Mouse (Mus musculus) left cerebral cortex, adult 9 months (tissue): ENCODE data around the gene Ric8b.

ENCODE experiments used
- DNase-seq, 2 experiments: peaks; one replicate each; pipeline ENCODE4 v3.0.0; 2022; ENCODE audit warnings: low spot score in 2 of 2

Ric8b gene

DNA sequence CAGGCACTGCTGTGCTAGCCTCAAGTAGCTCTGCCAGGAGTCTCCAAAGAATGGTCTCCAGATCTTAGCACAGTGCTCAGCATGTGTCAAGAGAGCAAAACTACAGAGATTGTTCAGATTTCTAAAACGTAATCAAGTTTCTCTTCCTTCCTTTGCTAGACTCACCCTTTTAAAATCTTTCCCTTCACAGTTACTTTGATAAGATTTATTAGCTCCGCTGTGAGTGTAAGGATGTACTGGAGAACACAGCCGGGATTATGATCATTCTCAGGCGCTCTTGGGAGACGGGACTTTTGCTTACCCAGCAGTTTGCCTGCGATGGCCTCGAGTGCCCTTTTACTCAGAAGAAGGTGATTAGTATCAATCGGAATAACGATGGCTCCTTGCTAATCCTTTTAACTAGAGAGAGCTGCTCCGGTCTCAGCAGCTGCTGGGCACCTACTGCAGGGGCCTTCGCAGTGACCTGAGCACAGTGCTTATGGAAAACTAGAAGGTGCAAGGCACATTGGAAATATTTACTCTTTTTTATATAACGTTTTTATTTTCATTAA is 43.0 kb downstream of the Ric8b start:
- DNase-seq = no peak

DNA sequence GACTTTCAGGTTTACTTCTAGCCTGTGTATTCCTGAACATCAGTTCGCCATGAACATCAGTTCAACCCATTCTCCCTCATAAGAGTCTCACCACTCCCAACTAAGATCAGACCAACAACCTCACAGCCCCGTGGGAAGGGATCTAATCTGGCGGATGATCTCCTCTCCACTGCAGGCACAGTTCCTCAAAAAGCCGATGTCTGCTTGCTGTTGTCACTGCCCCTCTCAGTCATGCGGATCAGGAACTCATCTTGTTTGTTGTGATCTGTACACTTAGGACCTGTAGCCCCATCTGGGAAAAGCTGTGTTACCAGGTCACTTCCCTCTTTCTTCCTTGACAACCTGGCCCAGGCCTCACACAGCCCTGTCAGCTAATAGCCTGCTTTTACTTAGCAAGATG is 45.7 kb downstream of the Ric8b start:
- no peak for DNase-seq

DNA sequence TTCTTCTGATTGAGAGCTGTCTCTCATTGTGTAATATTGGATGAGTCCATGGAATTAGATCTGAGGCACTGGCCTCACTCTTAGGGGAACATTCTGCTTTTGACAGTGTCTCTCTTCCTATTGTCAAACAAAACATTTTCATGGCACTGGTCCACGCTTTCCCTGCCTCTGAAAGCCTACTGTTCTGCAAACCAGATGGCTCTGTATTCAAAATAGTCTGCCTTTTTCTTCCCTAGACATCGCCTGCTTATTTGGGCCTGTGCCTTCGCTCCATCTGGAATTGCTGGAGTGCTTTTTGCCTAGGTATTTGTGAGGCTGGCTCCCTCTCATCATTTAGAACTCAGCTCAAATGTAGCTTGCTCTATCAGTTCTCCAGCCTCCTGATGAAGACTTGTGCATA is 46.3 kb downstream of the Ric8b start:
- peak; percentile 68 to 85 for DNase-seq

DNA sequence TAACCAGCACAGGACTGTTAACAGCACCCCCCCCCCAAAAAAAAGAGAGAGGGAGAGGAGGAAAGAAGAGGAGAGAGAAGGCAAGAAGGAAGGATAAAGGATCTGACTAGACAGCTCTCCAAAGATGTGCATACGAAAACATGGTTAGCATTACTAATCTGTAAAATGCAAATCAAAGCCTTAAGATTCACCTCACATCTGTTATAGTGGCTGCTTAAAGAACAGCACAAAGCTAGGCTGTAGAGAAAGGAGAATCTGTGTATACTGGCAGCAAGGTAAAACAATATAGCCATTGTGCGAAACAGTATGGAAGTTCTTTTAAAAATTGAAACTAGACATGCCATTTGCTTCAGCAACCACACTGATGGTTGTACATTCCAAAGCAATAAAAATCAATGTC is 49.1 kb downstream of the Ric8b start:
- DNase-seq = no peak

DNA sequence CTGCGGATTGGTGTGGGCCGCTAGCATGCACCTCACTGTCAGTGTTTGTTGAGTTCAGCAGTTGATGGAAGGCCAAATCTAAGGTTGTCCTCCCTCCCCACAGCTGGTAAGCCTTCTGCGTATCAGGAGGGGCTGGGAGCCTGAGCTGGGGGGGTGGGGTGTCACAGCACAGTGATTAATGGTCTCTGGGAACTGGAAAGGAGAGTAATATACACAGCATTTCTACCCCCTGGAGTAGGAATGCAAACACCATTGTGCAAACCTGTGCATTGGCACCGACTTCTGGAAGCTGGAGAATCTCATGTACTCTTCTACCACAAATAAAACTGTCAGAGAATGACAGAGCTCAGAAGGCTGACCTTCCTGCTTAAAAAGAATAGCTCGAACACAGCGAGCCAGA is 50.2 kb downstream of the Ric8b start:
- no peak for DNase-seq

DNA sequence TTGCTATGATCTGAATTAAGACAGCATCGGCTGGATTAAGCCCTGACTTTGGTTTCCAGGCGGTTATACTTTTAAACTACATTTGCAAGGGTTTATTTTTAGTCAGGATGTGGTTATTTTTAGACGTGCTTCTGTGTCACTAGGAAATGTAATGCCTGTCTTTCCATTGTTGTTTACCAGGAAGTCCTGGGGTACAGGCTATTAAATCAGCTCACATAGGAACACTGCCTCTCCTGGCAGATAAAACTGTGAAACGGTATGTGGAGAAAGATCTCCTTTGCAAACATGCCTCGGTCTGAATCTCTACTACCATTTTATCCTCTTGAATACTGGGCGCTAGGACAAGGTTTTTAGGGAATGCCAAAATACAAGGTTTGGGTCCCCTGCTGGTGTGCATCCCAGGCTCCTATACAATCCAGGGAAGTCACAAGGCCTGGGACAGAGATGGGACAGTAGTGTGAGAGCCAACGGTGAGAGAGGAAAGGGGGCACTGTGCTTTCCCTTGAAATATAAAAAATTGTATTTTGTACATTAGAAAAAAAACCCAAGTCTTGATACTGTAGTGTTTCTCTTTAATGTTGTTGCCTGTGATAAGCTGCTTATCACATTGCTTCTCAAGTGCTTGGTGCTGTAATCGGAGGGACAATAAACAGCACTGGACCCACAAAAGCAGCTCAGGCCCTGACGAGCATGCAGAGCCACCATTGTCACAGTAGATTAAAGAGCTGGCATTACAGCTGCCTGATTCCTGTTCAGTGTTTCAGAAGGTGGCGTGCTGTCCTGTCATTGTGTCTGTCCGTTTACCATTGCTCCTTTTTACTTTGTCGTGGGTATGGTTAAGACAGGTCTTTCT is 51.7 kb downstream of the Ric8b start:
- DNase-seq = no peak

DNA sequence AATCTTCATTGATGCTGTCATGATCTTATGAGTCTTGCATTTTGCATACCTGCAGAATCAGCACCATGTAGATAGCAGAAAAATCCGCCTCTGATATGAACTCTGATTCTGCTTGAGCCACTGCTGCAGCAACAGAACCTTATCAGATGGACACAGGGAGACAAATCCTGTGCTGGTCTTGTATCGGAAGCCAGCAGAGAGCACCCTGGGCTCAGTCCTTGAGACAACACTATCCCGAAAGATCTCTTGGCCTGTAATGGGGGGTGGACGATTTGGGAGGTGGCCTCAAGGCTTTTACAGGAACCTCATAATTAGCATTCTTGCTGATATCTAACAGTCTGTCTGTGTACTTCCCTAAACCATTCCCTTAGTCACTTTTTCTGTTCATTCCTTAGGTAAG is 57.8 kb downstream of the Ric8b start:
- DNase-seq = no peak

DNA sequence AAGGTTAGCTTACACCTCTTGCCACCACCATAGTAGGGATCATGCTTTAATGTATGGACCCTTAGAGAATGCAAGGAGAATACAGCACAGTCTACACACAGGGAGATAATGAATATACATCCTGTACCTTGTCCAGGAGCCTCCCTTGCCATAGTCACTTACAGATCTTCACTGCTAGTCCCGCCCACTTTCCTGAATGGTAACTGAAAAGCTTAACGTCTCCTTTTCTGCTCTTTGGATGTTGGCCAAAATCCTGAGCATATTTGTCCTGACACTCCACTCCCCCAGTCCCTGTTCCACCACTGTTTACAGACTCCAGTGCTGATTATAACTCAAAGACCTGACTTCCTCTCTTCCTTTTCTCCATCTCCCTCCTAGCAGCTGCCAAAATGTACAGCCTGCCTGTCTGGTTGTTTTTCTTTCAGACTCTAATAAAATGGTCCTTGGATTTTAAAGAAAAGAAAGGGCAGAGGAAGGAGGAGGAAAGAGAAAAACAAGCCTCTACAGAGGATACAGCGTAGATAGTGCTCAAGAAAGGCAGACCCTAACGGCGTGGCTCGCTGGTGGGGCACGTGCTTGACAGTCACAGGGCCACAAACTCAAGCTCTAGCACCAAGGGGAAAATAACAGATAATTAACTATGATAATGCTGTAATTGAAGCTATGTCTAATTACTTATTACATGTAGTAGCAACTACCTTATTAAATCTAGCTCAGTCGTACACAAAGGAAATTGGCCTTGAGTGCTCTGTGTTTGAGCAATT is 59.4 kb downstream of the Ric8b start:
- DNase-seq = no peak

DNA sequence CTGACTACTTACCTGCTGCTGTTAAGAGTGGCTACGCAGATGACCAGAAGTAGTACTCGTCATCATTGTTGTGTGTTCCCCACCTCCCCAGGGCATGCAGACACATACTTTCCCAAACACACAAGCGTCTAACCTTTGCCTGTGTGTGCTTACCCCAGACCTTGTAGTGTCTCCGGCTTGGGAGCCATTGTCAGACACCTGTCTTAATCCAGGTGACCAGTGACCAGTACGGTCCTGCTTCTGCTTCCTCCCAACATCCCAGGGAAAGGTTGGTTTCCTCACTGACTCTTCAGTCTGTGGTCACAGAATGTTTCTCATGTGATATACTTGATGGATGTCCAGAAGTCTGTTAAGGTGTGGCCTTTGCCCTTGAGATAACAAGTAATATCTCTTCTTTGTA is 62.9 kb downstream of the Ric8b start:
- no peak for DNase-seq

DNA sequence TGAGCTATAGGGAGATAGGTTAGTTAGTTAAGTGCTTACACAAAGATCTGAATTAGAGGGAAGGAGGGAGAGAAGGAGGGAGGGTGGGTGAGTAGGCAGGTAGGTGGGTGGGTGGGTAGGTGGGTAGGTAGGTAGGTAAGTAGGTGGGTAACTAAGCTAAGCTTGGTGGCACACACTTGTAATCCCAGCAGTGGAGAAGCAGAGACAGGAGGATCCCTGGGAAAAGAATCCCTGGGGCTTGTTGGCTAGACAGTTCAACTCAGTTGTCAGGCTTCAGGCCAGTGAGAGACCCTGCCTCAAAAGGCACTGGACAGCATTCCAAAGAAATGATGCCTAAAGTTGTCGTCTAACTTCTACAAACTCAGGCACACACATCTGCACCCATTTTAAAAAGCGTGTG is 64.0 kb downstream of the Ric8b start:
- DNase-seq = no peak

DNA sequence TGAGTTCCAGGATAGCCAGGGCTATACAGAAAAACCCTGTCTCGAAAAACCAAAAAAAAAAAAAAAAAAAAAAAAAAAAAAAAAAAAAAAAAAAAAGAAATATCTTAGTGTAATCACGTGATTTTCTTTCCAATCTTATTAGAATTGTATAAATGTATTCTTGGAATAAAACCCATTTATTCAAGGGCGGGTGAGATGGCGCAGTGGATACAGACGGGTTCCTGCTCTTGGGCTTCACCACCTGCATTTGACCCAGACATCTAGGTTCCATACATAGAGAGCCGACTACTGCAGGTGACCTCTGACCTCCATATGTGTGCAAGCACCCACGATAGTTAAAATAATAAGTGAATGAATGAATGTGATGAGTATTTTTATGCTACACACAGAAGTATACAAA is 65.3 kb downstream of the Ric8b start:
- no peak for DNase-seq

DNA sequence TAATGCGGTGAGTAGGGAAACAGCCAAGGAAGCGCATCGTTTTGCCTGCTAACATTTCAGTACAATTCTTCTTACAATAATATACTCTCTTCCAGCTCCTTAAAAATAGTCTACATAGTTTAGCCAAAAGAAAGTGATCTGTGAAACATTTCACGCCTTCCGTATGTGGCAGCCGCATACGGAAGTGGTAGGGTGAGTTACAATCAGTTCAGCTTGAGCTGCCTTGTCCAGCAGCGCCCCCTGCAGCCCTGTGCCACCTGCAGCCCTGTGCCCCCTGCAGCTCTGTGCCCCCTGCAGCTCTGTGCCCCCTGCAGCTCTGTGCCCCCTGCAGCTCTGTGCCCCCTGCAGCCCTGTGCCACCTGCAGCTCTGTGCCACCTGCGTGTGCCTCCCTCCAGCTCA is 68.5 kb downstream of the Ric8b start:
- DNase-seq = peak in 1 of 2 experiments; percentile 45

DNA sequence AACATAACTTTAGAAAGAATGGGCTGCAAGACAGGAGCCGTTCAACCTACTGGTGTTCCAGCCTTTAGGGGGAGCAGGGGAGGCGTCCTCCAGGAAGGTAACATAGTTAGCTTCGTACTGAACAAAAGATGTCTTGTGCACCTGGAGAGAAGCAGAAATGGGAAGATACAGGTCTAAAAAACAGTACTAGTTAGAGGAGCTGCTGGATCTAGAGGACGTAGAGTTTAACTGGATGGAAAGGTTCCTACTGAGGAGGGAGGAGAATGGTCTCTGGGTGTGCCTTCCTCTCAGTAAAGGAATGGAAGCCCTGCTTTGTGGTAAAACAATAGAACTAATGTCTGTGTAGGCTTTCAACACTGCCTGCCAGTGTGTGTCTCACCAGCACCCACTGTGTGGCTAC is 70.2 kb downstream of the Ric8b start:
- no peak for DNase-seq

DNA sequence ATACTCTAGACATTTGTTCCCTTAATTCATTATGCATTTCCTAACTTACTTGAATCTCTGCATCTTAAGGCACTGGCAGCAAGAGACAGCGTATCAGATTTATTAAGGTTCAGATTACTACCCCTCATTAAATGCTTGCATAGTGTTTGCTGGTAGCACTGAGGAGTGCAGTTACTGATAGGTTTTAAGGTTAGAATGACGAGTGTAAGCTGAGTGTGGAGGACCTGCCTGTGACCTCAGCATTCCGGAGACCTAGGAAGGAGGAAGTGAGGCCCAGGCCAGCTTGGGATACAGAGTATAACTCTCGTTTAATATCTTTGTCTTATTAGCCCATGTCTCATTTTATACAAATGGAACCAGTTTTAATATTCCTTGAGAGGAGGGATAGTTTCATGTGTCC is 71.2 kb downstream of the Ric8b start:
- no peak for DNase-seq

DNA sequence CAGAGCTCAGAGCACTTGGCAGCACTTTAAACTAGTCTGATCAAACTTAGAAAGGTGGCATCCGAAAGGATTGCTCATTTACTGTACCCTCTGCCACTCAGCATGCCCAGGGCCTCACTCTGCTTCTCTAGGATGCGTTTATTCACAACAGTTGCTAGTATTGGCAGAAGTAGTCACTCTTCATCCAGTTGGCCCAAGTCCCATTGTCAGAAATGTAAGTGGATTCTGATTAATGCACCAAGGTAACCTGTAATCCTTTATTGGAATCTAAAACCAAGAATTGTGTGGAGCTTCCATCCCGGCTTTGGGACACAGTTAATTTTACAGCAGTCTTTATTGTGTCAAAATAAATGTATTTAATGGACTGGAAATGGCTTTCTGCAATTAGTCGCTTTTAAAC is 76.9 kb downstream of the Ric8b start:
- DNase-seq = no peak

DNA sequence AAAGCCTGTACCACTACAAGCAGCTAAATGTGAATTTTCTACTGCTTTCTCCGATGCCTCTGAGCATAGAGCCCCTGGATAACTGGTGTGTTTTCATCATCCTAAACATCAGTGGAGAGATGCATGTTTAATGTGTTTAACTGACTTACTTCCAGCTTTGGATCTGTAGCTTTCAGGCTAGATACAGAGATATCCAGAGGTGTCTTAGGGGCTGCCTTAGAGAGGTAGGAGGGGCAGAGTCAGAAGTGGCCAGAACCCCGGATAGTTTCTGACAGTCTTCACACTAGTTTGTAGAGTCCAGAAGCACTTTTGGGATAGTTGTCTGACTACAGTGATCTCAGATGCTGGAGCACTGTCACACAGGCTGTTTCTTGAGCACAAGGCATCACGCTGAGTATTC is 77.6 kb downstream of the Ric8b start:
- no peak for DNase-seq

DNA sequence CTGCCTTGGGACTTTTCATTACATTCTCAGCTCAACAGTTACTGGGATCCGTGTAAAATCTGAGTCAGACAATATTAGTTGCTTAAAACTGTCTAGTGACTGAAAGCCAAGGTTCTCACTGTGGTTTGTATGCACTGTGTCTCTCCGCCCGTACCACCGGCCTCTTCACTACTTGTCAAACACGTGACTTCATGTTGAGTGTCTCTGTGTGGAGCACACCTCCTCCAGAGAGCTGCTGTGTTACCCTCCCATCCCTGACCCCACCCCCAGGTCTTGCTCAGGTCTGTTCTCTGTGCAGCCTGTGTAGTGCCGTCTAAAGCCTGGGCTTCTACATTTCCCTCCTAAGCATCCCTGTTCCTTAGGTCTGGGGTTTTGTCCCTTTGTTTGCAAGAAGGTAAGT is 79.0 kb downstream of the Ric8b start:
- DNase-seq = no peak

DNA sequence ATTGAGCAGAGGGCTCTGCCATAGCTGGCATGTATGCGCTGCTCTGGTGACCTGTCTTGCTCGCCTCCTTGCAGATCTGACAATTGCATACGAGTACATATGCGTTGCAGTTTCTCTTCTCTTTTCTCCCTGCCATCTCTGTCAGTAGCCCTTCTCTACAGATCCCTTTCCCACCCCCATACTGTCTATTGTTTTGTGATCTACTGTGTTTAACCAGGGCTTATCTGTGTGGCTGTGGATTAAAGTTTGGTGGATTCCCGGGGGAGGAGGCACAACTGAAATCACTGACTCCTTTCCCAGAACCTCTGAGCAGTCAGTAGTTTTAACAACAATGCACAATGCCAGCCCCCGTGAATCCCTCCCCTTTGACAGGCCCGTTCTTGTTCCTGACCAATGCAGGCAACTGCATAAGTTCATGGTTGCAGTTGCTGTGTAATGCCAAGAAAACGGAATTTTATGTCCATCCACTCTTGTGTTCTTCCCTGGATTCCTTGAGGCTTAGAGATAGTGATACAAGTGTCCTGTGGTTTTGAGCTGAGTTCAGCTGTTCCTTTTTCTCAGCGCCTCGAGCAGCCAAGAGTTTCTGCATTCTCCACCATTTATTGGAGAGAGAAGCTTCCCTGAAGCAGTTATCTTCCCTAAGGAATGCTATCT is 80.3 kb downstream of the Ric8b start:
- DNase-seq = no peak

DNA sequence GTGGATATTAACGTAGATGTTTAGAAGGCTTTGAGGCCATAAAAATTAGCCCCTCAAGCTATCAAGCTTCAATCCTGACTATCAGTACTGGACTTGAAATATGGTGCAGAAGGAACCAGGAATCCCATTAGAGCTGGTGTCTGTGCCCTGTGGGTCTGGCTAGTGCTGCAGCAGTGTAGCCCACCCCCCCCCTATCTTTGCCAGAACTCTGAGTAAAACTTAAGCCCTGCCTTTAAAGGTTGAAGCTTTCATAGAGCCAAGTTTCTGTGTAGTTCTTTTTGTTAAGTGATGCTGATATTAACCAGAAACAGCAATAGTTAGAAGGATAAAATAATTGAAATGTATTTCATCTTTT is 80.8 kb downstream of the Ric8b start:
- DNase-seq = no peak

DNA sequence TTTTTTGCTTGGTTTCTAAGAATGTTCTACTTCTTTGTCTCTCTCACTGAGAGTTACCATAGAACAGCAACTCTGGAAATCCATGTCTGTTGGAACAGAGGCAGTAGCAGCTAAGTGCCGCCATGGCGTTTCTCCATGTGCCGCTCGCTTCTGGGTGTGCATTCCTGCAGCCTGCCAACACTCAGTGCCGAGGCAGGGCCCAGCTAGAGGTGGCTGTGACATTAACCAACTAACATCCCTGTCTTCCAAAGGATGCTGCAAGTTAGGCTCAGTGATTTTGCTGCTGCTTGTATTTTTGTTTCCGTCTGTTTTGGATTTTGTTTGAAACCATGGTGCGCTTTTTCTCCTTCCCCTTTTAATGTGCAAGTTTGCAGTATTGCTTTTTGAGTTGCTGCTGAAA is 84.5 kb downstream of the Ric8b start:
- DNase-seq = no peak

DNA sequence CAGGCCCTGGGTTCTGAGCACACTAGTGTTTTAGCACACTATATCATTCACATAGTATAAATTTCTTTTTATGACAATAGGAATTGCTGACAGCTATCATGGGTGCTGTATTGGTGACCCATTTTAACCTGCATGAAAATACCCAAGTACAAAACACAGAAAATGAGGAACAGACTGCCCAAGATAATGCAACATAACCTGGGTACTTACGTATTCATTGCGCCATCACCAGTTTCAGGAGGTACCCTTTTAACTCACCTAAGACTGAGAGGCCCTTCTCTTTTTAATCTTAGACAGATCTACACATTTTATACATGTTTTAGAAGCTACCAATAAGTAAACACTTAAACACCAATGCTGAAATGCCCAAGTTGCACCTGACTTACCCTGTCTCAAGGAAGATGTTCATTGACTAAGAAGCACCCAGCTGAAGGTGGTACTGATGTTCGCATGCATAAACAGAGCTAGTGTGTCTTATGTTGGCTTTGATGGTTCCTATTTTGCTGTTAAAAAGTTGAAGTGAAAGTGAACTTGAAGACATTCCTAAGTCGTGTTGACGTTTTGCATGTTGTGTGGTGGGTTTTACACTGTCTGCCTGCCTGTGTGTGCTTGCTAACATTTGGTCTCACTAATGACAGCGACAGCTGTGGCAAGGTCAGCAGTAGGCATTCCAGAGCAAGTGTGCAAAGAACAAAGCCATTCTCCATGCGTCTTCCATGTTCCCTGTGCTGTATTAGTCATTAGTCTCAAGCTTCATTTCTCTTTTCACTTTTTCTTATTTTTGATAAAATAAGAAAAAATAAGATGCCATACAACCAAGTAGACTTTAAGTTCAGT is 86.0 kb downstream of the Ric8b start:
- DNase-seq = no peak
